Mouse (Mus musculus): ENCODE results near the gene Tmem200b. TPM values are rescaled to one million over a fixed set of nuclear protein-coding genes. Genes with fewer than 3 reads are reported as not detected.

Tmem200b gene
- polyA plus RNA-seq, 2 experiments: 9.5 to 25.3 TPM

DNA sequence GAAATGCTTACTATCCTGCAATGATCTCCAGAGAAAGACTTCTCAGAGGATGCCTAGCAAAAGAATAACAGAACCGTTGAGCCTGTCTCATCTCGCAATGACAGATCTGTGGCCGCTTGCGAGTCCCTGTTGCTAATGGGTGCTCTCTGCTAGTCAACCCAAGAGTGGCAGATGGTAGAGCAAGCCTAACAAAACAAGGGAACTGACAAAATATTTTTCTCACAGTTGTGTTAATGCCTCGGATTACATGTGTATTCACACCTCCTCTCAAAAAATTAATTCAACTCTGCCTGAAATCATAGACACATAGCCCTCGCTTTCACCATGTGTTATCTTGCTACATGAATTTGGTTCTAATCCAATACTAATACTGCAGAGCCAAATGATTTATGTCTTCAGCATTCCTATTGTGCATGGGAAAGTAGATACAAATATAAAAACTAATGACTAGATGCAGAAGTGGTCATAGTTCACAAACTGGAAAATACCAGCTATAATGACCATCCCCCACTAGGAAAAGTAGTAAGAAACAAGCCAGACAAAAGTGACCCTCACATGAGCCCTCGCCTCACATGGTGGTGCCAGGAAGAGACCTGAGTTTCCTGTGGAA, 48.8 kb downstream of the Tmem200b start:
- H3K9ac ChIP-seq (ENCODE audit: low read depth, low read length, severe bottlenecking): no peak overlapping the region
- no peak overlapping the region for H3K4me2 ChIP-seq (replicated peaks; ENCODE audit: low read depth, low read length, severe bottlenecking)
- no peak for DNase-seq (ENCODE audit: low spot score)
- no peak for TF ChIP-seq POLR2A (IDR thresholded peaks at IDR 0.05; ENCODE audit: borderline replicate concordance, extremely low read depth, insufficient read depth, insufficient read length)
- no peaks in the 10 kb centered on the region for H3K27me3 ChIP-seq (ENCODE audit: control insufficient read depth, insufficient read depth, low read length)
- H3K36me3 ChIP-seq (ENCODE audit: control insufficient read depth, insufficient read depth, low read length): peaks cover 76% of the 10 kb centered on the region
- H3K27ac ChIP-seq (replicated peaks; ENCODE audit: low read depth, low read length): no peak overlapping the region
- WGBS: 88% methylated on average over 7 of the region's 7 CpGs
- ATAC-seq (ENCODE audit: low FRiP score, low read depth): no peak
- no peak overlapping the region for H3K4me3 ChIP-seq (replicated peaks; ENCODE audit: low read length)
- H3K4me1 ChIP-seq (ENCODE audit: control insufficient read depth, insufficient read depth, low read length): no peaks in the 10 kb centered on the region
- no peaks in the 10 kb centered on the region for H3K9me3 ChIP-seq (ENCODE audit: control insufficient read depth, low read length)

Other genes with a start within 250 kb of the Tmem200b start
- 22.5 and 28.7 TPM in 2 replicates for gene Ptpru, start 83.5 kb upstream of the Tmem200b start, polyA plus RNA-seq (2012; rRNA removed)
- 13.3 and 18.7 TPM in 2 replicates for gene Ptpru, start 83.5 kb upstream of the Tmem200b start, polyA plus RNA-seq (2014; fragmentation: Nextera tagmentation; extraction: Ambion mirVana)
- 36.6 and 41.6 TPM in 2 replicates for gene Mecr, start 78.3 kb upstream of the Tmem200b start, polyA plus RNA-seq (2012; rRNA removed)
- 38.2 and 39.4 TPM in 2 replicates for gene Mecr, start 78.3 kb upstream of the Tmem200b start, polyA plus RNA-seq (2014; fragmentation: Nextera tagmentation; extraction: Ambion mirVana)
- 98.5 and 113 TPM in 2 replicates for gene Srsf4, start 48.2 kb upstream of the Tmem200b start, polyA plus RNA-seq (2012; rRNA removed)
- 97.7 and 107 TPM in 2 replicates for gene Srsf4, start 48.2 kb upstream of the Tmem200b start, polyA plus RNA-seq (2014; fragmentation: Nextera tagmentation; extraction: Ambion mirVana)
- gene Gm10300, start 152.9 kb downstream of the Tmem200b start, polyA plus RNA-seq (2012; rRNA removed): 0.08 and 0.12 TPM in 2 replicates
- gene Gm10300, start 152.9 kb downstream of the Tmem200b start, polyA plus RNA-seq (2014; fragmentation: Nextera tagmentation; extraction: Ambion mirVana): 0.08 TPM in 1 of 2 replicates, not detected in the other
- 60.6 and 61.3 TPM in 2 replicates for gene Epb41, start 153.6 kb downstream of the Tmem200b start, polyA plus RNA-seq (2012; rRNA removed)
- 76.0 and 76.4 TPM in 2 replicates for gene Epb41, start 153.6 kb downstream of the Tmem200b start, polyA plus RNA-seq (2014; fragmentation: Nextera tagmentation; extraction: Ambion mirVana)
- 0.65 and 0.91 TPM in 2 replicates for gene Oprd1, start 222.7 kb downstream of the Tmem200b start, polyA plus RNA-seq (2012; rRNA removed)
- gene Oprd1, start 222.7 kb downstream of the Tmem200b start, polyA plus RNA-seq (2014; fragmentation: Nextera tagmentation; extraction: Ambion mirVana): 0.18 and 0.23 TPM in 2 replicates